Mouse (Mus musculus): ENCODE results near the gene Myo15. TPM values are rescaled to one million over a fixed set of nuclear protein-coding genes. Genes with fewer than 3 reads are reported as not detected.

The Myo15 gene
- polyA plus RNA-seq, 1 experiment from 2014 or later, result 0.13 TPM

DNA sequence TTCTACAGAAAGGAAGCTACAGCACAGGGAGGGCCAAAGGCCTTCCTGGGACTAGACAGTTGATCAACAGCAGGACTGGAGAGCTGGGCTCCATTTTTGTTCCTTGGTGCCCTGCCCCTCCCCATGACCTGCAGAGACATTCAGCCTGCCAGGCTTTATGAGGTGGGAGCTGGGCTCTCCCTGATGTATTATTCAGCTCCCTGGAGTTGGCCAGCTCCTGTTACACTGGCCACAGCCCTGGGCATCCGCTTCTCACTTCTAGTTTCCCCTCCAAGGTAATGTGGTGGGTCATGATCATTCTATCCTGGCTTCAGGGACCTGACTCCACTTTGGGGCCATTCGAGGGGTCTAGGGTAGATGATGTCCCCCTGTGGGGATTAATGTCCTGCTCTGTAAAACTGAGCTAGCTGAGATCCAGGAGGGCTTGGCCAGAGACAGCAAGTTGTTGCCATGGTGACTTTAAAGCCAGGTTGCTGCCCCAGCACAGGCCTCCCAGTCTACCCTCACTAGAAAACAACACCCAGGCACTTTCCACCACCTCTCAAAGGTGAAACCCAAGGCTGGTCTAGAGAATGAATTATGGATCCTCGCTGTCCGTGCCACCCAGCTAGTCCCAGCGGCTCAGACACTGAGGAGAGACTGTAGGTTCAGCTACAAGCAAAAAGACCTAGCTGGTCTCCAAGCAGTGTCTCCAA is 6.7 kb downstream of the Myo15 start:
- no peak for ATAC-seq (replicated peaks; ENCODE audit: extremely low read depth, insufficient read depth, low FRiP score)
- no peaks in the 10 kb centered on the region for H3K9me3 ChIP-seq (replicated peaks; ENCODE audit: control insufficient read depth, low read length)
- H3K4me2 ChIP-seq (ENCODE audit: low read depth, low read length), result no peak overlapping the region
- H3K36me3 ChIP-seq (ENCODE audit: control insufficient read depth, insufficient read depth), result no peaks in the 10 kb centered on the region
- WGBS, result 91% methylated on average over 5 of the region's 5 CpGs
- no peaks in the 10 kb centered on the region for H3K27me3 ChIP-seq (ENCODE audit: control insufficient read depth, insufficient read depth, low read length)
- no peak overlapping the region for H3K9ac ChIP-seq (ENCODE audit: low read length)
- H3K4me3 ChIP-seq (ENCODE audit: low read length), result no peak overlapping the region
- 0 out of 2 replicates have a peak, but pooled peaks cover 3% of the 10 kb centered on the region for H3K4me1 ChIP-seq (ENCODE audit: control insufficient read depth, insufficient read depth, low read length)
- H3K27ac ChIP-seq (ENCODE audit: low read length), result no peak overlapping the region

- no peaks in the 10 kb centered on the region for H3K9me3 ChIP-seq (replicated peaks; ENCODE audit: control insufficient read depth, low read length)
- peak overlapping the region; percentile 47; the same call in 1 of the 2 replicates for H3K9ac ChIP-seq (ENCODE audit: low read length)
- 0 out of 2 replicates have a peak, but pooled peaks cover 3% of the 10 kb centered on the region for H3K4me1 ChIP-seq (ENCODE audit: control insufficient read depth, insufficient read depth, low read length)
- 26% methylated on average over 17 of the region's 17 CpGs for WGBS
- no peak overlapping the region for H3K27ac ChIP-seq (ENCODE audit: low read length)
- no peak; the same call in 1 of the 2 replicates for ATAC-seq (replicated peaks; ENCODE audit: extremely low read depth, insufficient read depth, low FRiP score)
- no peaks in the 10 kb centered on the region for H3K36me3 ChIP-seq (ENCODE audit: control insufficient read depth, insufficient read depth)
- H3K4me3 ChIP-seq (ENCODE audit: low read length), result peak overlapping the region; percentile 18; the same call in 1 of the 2 replicates
- H3K4me2 ChIP-seq (ENCODE audit: low read depth, low read length), result peak overlapping the region; percentile 52
- no peaks in the 10 kb centered on the region for H3K27me3 ChIP-seq (ENCODE audit: control insufficient read depth, insufficient read depth, low read length)
Observed at GRCm38 (mm10) chr11:60478121-60478520, 9.0 kb downstream of the Myo15 start.

GRCm38 (mm10) chr11:60486267-60486666 is 17.1 kb downstream of the Myo15 start:
- no peak overlapping the region for H3K27ac ChIP-seq (ENCODE audit: low read length)
- H3K4me1 ChIP-seq (ENCODE audit: control insufficient read depth, insufficient read depth, low read length), result no peaks in the 10 kb centered on the region
- H3K27me3 ChIP-seq (ENCODE audit: control insufficient read depth, insufficient read depth, low read length), result no peaks in the 10 kb centered on the region
- no peak for ATAC-seq (replicated peaks; ENCODE audit: extremely low read depth, insufficient read depth, low FRiP score)
- 55% methylated on average over 3 of the region's 3 CpGs for WGBS
- H3K9ac ChIP-seq (ENCODE audit: low read length), result no peak overlapping the region
- H3K4me3 ChIP-seq (ENCODE audit: low read length), result no peak overlapping the region
- no peaks in the 10 kb centered on the region for H3K36me3 ChIP-seq (ENCODE audit: control insufficient read depth, insufficient read depth)
- H3K9me3 ChIP-seq (replicated peaks; ENCODE audit: control insufficient read depth, low read length), result no peaks in the 10 kb centered on the region
- no peak overlapping the region for H3K4me2 ChIP-seq (ENCODE audit: low read depth, low read length)

- Histone ChIP-seq H3K4me1 (ENCODE audit: control insufficient read depth, insufficient read depth, low read length) (no peaks in the 10 kb centered on the region), H3K27ac (ENCODE audit: low read length) (no peak overlapping the region), H3K9me3 (replicated peaks; ENCODE audit: control insufficient read depth, low read length) (no peaks in the 10 kb centered on the region), H3K4me3 (ENCODE audit: low read length) (no peak overlapping the region), H3K9ac (ENCODE audit: low read length) (no peak overlapping the region), H3K4me2 (ENCODE audit: low read depth, low read length) (no peak overlapping the region), H3K27me3 (ENCODE audit: control insufficient read depth, insufficient read depth, low read length) (peaks cover 3% of the 10 kb centered on the region; the same call in 1 of the 2 replicates), H3K36me3 (ENCODE audit: control insufficient read depth, insufficient read depth) (no peaks in the 10 kb centered on the region)
- WGBS, result 82% methylated on average over 5 of the region's 5 CpGs
- no peak for ATAC-seq (replicated peaks; ENCODE audit: extremely low read depth, insufficient read depth, low FRiP score)
Observed at GRCm38 (mm10) chr11:60492726-60493125, 23.6 kb downstream of the Myo15 start.

- no peak overlapping the region for H3K9ac ChIP-seq (ENCODE audit: low read length)
- no peak for ATAC-seq (replicated peaks; ENCODE audit: extremely low read depth, insufficient read depth, low FRiP score)
- H3K4me1 ChIP-seq (ENCODE audit: control insufficient read depth, insufficient read depth, low read length), result no peaks in the 10 kb centered on the region
- no peak overlapping the region for H3K4me2 ChIP-seq (ENCODE audit: low read depth, low read length)
- H3K4me3 ChIP-seq (ENCODE audit: low read length), result no peak overlapping the region
- H3K9me3 ChIP-seq (replicated peaks; ENCODE audit: control insufficient read depth, low read length), result no peaks in the 10 kb centered on the region
- peaks cover 3% of the 10 kb centered on the region; the same call in 1 of the 2 replicates for H3K27me3 ChIP-seq (ENCODE audit: control insufficient read depth, insufficient read depth, low read length)
- 52% methylated on average over 2 of the region's 2 CpGs for WGBS
- no peaks in the 10 kb centered on the region for H3K36me3 ChIP-seq (ENCODE audit: control insufficient read depth, insufficient read depth)
- H3K27ac ChIP-seq (ENCODE audit: low read length), result no peak overlapping the region
Observed at GRCm38 (mm10) chr11:60495692-60496091, 26.6 kb downstream of the Myo15 start.

DNA sequence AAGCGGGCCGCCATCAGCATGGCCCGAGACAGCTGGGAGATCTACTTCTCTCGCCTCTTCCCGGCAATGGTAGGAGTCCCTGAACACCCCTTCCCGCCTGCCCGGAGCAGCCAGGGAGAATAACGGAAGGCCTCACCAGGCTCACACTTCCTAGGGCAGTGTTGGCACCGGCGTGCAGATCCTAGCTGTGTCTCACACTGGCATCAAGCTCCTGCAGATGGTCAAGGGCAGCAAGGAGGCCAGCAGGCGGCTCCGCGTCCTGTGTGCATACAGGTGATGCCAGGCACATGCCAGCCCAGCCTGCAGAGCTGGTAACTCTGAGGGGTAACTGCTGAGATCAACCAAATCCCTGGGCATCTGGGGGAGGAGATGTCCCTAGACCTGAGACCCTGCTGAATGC is 38.1 kb downstream of the Myo15 start:
- Histone ChIP-seq H3K27ac (ENCODE audit: low read length) (no peak overlapping the region), H3K27me3 (ENCODE audit: control insufficient read depth, insufficient read depth, low read length) (peaks cover 12% of the 10 kb centered on the region), H3K9ac (ENCODE audit: low read length) (no peak overlapping the region), H3K4me2 (ENCODE audit: low read depth, low read length) (no peak overlapping the region), H3K4me3 (ENCODE audit: low read length) (no peak overlapping the region), H3K36me3 (ENCODE audit: control insufficient read depth, insufficient read depth) (no peaks in the 10 kb centered on the region), H3K9me3 (replicated peaks; ENCODE audit: control insufficient read depth, low read length) (no peaks in the 10 kb centered on the region), H3K4me1 (ENCODE audit: control insufficient read depth, insufficient read depth, low read length) (peaks cover 3% of the 10 kb centered on the region)
- WGBS, result 81% methylated on average over 13 of the region's 13 CpGs
- ATAC-seq (replicated peaks; ENCODE audit: extremely low read depth, insufficient read depth, low FRiP score), result no peak

- ATAC-seq (replicated peaks; ENCODE audit: extremely low read depth, insufficient read depth, low FRiP score), result no peak; the same call in 1 of the 2 replicates
- H3K4me1 ChIP-seq (ENCODE audit: control insufficient read depth, insufficient read depth, low read length), result peaks cover 3% of the 10 kb centered on the region
- H3K27ac ChIP-seq (ENCODE audit: low read length), result no peak overlapping the region
- peak overlapping the region; percentile 51 for H3K4me3 ChIP-seq (ENCODE audit: low read length)
- no peaks in the 10 kb centered on the region for H3K9me3 ChIP-seq (replicated peaks; ENCODE audit: control insufficient read depth, low read length)
- peaks cover 12% of the 10 kb centered on the region for H3K27me3 ChIP-seq (ENCODE audit: control insufficient read depth, insufficient read depth, low read length)
- no peaks in the 10 kb centered on the region for H3K36me3 ChIP-seq (ENCODE audit: control insufficient read depth, insufficient read depth)
- 4% methylated on average over 11 of the region's 11 CpGs for WGBS
- H3K4me2 ChIP-seq (ENCODE audit: low read depth, low read length), result peak overlapping the region; percentile 75
- H3K9ac ChIP-seq (ENCODE audit: low read length), result peak overlapping the region; percentile 60
Observed at GRCm38 (mm10) chr11:60508950-60509349, 39.8 kb downstream of the Myo15 start.

DNA sequence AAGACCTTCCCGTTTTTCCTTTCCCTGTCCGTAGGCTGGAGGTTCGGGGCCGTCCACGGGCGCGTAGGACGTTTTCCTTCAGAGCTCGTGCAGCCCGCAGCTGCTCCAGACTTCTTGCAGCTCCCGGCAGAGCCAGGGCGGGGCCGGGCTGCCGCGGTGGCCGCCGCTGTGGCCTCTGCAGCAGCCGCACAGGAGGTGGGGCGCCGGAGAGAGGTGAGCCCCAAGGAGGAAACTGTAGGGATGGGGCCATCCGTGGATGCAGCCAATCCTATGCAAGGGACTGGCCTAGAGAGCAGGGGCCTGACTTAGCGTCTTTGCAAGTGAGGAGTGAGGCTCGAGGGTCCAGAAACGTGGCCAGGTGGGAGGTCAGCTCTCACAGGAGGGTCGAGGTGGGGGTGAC is 40.4 kb downstream of the Myo15 start:
- ATAC-seq (replicated peaks; ENCODE audit: extremely low read depth, insufficient read depth, low FRiP score), result peak; percentile 28; the same call in 1 of the 2 replicates
- WGBS, result under 1% methylated on average over 25 of the region's 25 CpGs
- H3K27ac ChIP-seq (ENCODE audit: low read length), result no peak overlapping the region
- H3K4me1 ChIP-seq (ENCODE audit: control insufficient read depth, insufficient read depth, low read length), result peaks cover 3% of the 10 kb centered on the region
- H3K4me3 ChIP-seq (ENCODE audit: low read length), result peak overlapping the region; percentile 51
- peak overlapping the region; percentile 60 for H3K9ac ChIP-seq (ENCODE audit: low read length)
- H3K27me3 ChIP-seq (ENCODE audit: control insufficient read depth, insufficient read depth, low read length), result peaks cover 12% of the 10 kb centered on the region
- H3K9me3 ChIP-seq (replicated peaks; ENCODE audit: control insufficient read depth, low read length), result no peaks in the 10 kb centered on the region
- peak overlapping the region; percentile 75 for H3K4me2 ChIP-seq (ENCODE audit: low read depth, low read length)
- H3K36me3 ChIP-seq (ENCODE audit: control insufficient read depth, insufficient read depth), result no peaks in the 10 kb centered on the region

- WGBS, result 68% methylated on average over 1 of the region's 1 CpGs
- no peak overlapping the region for H3K27ac ChIP-seq (ENCODE audit: low read length)
- H3K4me2 ChIP-seq (ENCODE audit: low read depth, low read length), result no peak overlapping the region
- H3K9me3 ChIP-seq (replicated peaks; ENCODE audit: control insufficient read depth, low read length), result no peaks in the 10 kb centered on the region
- no peak overlapping the region for H3K9ac ChIP-seq (ENCODE audit: low read length)
- H3K36me3 ChIP-seq (ENCODE audit: control insufficient read depth, insufficient read depth), result no peaks in the 10 kb centered on the region
- no peak overlapping the region for H3K4me3 ChIP-seq (ENCODE audit: low read length)
- peaks cover 12% of the 10 kb centered on the region for H3K27me3 ChIP-seq (ENCODE audit: control insufficient read depth, insufficient read depth, low read length)
- H3K4me1 ChIP-seq (ENCODE audit: control insufficient read depth, insufficient read depth, low read length), result peaks cover 3% of the 10 kb centered on the region
- no peak for ATAC-seq (replicated peaks; ENCODE audit: extremely low read depth, insufficient read depth, low FRiP score)
Observed at GRCm38 (mm10) chr11:60511893-60512292, 42.8 kb downstream of the Myo15 start.

Data from heart, embryonic 16.5 days (tissue).